Mouse (Mus musculus) megakaryocyte, adult 5-6 weeks (primary cell): Measurements from ENCODE around the gene Pold3. TPM values are rescaled to one million over a fixed set of nuclear protein-coding genes. Genes with fewer than 3 reads are reported as not detected.

Source experiments
- ATAC-seq: 2 replicates; pipeline ENCODE4 v1.8.0; 2016; ENCODE audit warnings: mild to moderate bottlenecking, inconsistent platforms; ENCODE audit not compliant: poor library complexity, severe bottlenecking
- total RNA-seq, 2 experiments: library from RNA; stranded (forward) in 1 of 2; stranded (reverse) in 1 of 2; fragments of 153-499, 151-499 nt in 1 of 2; fragments of 221-1000, 200-1000 nt in 1 of 2; gene quantifications; 2 replicates each; pipeline versions ENCODE4 v1.2.3 to v1.2.4; 2015 to 2017

Pold3 gene
- total RNA-seq, 2 experiments from 2014 or later, result 37.8 to 109 TPM

GRCm38 (mm10) chr7:100033672-100034071 lies 87.7 kb downstream of the Pold3 start:
- ATAC-seq, result no peak

Other genes with a start within 250 kb of the Pold3 start
- 13.2 and 13.7 TPM in 2 replicates for gene Rnf169, start 141.1 kb downstream of the Pold3 start, total RNA-seq (2015)
- 19.5 and 22.0 TPM in 2 replicates for gene Rnf169, start 141.1 kb downstream of the Pold3 start, total RNA-seq (2017)
- not detected in 2 replicates for gene Chrdl2, start 115.4 kb downstream of the Pold3 start, total RNA-seq (2015)
- gene Chrdl2, start 115.4 kb downstream of the Pold3 start, total RNA-seq (2017), result not detected in 2 replicates
- 9.4 and 10.9 TPM in 2 replicates for gene Lipt2, start 37.7 kb upstream of the Pold3 start, total RNA-seq (2015)
- 2.1 and 4.6 TPM in 2 replicates for gene Lipt2, start 37.7 kb upstream of the Pold3 start, total RNA-seq (2017)
- 18.0 and 21.1 TPM in 2 replicates for gene Kcne3, start 54.9 kb upstream of the Pold3 start, total RNA-seq (2015)
- gene Kcne3, start 54.9 kb upstream of the Pold3 start, total RNA-seq (2017), result 12.0 and 19.5 TPM in 2 replicates
- gene Pgm2l1, start 105.8 kb upstream of the Pold3 start, total RNA-seq (2015), result 9.8 and 11.9 TPM in 2 replicates
- 7.7 and 9.6 TPM in 2 replicates for gene Pgm2l1, start 105.8 kb upstream of the Pold3 start, total RNA-seq (2017)
- not detected in 2 replicates for gene P4ha3, start 164.0 kb upstream of the Pold3 start, total RNA-seq (2015)
- gene P4ha3, start 164.0 kb upstream of the Pold3 start, total RNA-seq (2017), result not detected in 2 replicates